In the genomic region with DNA sequence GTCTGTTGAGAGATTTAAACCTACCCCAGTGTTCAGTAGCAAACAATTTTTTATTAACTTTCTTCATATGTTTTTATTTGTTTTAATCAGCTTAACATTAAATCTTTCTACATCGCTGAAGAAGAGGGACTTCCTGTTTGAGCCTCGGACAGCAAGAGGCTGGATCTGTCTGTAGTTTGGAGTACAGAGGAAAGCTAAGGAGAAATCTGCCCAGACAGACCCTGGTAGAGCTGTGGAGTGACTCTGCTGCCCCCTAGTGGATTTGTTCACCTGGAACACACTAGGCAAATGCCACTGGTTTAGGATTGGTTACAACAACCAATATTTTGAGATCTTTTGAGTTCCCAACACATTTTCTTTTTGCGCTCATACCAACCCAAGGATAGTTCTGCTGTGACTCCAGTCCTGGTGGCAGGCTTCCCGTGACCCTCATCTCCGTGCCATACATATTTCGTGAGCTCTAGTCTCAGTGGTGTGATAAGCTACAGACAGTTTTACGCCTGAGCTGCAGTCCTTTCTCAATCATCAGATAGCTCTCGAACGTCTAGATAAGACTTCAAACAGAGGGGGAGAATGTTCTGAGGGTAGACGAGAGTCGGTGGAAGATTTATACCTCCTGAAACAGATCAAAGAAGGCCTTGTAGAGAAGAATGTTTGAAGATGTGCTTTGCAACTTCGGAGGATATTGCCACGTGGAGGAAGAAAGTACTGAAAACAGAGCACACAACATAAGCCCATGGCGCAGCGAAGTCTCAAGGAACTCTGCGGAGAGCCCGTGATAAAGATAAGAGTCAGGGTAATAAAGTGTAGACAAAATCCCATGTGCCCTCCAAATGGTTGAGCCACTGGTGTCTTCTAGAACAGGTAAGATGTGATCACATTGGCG, we compare ENCODE assay signal across 8 mouse cellular contexts.
DNase-seq lines count a peak whose midpoint lies in the region; ATAC-seq lines count a peak whose summit lies in the region.

No protein-coding gene starts in this region.

- H3K9me3 ChIP-seq in hindbrain, embryonic 16.5 days (ENCODE audit: control insufficient read depth, low read length), result no peaks in the 10 kb centered on the region

- H3K27me3 ChIP-seq in hindbrain, embryonic 16.5 days (replicated peaks; ENCODE audit: control insufficient read depth, insufficient read depth, low read length), result no peaks in the 10 kb centered on the region

- H3K36me3 ChIP-seq in hindbrain, embryonic 16.5 days (ENCODE audit: control insufficient read depth, insufficient read depth, low read length), result no peaks in the 10 kb centered on the region

- no peak overlapping the region for H3K4me3 ChIP-seq in hindbrain, embryonic 16.5 days (ENCODE audit: low read length)

- peak; percentile 97 for ATAC-seq in hindbrain, embryonic 16.5 days

- WGBS in hindbrain, embryonic 16.5 days, result 52% methylated on average over 18 of the region's 18 CpGs

- H3K4me2 ChIP-seq in hindbrain, embryonic 16.5 days (ENCODE audit: low read length), result no peak overlapping the region; the same call in 1 of the 2 replicates

- no peaks in the 10 kb centered on the region for H3K4me1 ChIP-seq in hindbrain, embryonic 16.5 days (ENCODE audit: control insufficient read depth, insufficient read depth, low read depth, low read length)

- no peak overlapping the region for H3K9ac ChIP-seq in hindbrain, embryonic 16.5 days (ENCODE audit: low read depth, low read length)

- peak; percentile 79 for DNase-seq in T-cell, adult 2 months (ENCODE audit: low spot score)
- peak; percentile 78 to 89 for DNase-seq in cerebellum, postnatal 36 days
- DNase-seq in gastrocnemius, adult 18-20 months (ENCODE audit: low spot score), result peak; percentile 82
- DNase-seq in left cerebral cortex, adult 11 months (ENCODE audit: low spot score), result peak; percentile 71
- DNase-seq in lung, postnatal 36 days, result peak; percentile 94
- peak; percentile 71 for DNase-seq in retina, postnatal 7 days (ENCODE audit: low read depth, low spot score)
- DNase-seq in urinary bladder, adult 18-20 months (ENCODE audit: low spot score in 2 of 2), result peak; percentile 52 to 64

- no peak overlapping the region for H3K27ac ChIP-seq in hindbrain, embryonic 16.5 days (ENCODE audit: low read depth, low read length)
